Mouse (Mus musculus): ENCODE data around the gene Alox12.

- TF ChIP-seq CTCF (IDR thresholded peaks at IDR 0.05 in 2 of 3, conservative IDR thresholded peaks at IDR 0.05 in 1 of 3; ENCODE audit: control insufficient read depth in 1 of 3, insufficient read depth in 1 of 3, low read depth in 2 of 3, low read length in 3 of 3, poor library complexity in 1 of 3, severe bottlenecking in 1 of 3), result no peak
- no peak for TF ChIP-seq KAT2A (conservative IDR thresholded peaks at IDR 0.05; ENCODE audit: low read depth, low read length)
- no peak for TF ChIP-seq EP300 (IDR thresholded peaks at IDR 0.05; ENCODE audit: low read depth in 1 of 2, low read length in 2 of 2)
- TF ChIP-seq MAFK (IDR thresholded peaks at IDR 0.05; ENCODE audit: borderline replicate concordance, low read depth, low read length), result no peak
These were observed 47.1 kb upstream of the Alox12 start for GRCm38 (mm10) chr11:70302293-70302692.
